Mouse (Mus musculus) layer of hippocampus, adult 18-20 months (tissue): ENCODE data around the gene Cby3. TPM values are rescaled to one million over a fixed set of nuclear protein-coding genes. Genes with fewer than 3 reads are reported as not detected.

Source experiments
- DNase-seq, 2 experiments: peaks; one replicate each; pipeline ENCODE4 v3.0.0; 2022; ENCODE audit warnings: low spot score in 2 of 2
- microRNA-seq, 2 experiments: library from miRNA; unstranded; fragments of <30 nt; microRNA quantifications; one replicate each; pipeline ENCODE4 v1.2.0; 2021
- total RNA-seq, 2 experiments: library from RNA; stranded (reverse); gene quantifications; 2 replicates each; pipeline ENCODE4 v1.2.3; 2021

Cby3 gene
- total RNA-seq, 2 experiments from 2014 or later, result not detected

- no peak for DNase-seq
Observed at GRCm38 (mm10) chr11:50388217-50388929, 34.1 kb downstream of the Cby3 start.

GRCm38 (mm10) chr11:50389011-50389410, 34.7 kb downstream of the Cby3 start:
- no peak for DNase-seq

GRCm38 (mm10) chr11:50389616-50390015, 35.4 kb downstream of the Cby3 start:
- no peak for DNase-seq

- DNase-seq, result no peak
Observed at GRCm38 (mm10) chr11:50391272-50391960, 37.2 kb downstream of the Cby3 start.

GRCm38 (mm10) chr11:50393306-50393705, 39.0 kb downstream of the Cby3 start:
- DNase-seq, result no peak

GRCm38 (mm10) chr11:50394731-50395130, 40.5 kb downstream of the Cby3 start:
- DNase-seq, result no peak

- no peak for DNase-seq
Observed at GRCm38 (mm10) chr11:50396766-50397307, 42.6 kb downstream of the Cby3 start.

GRCm38 (mm10) chr11:50397316-50397715, 43.1 kb downstream of the Cby3 start:
- no peak for DNase-seq

GRCm38 (mm10) chr11:50398803-50399202, 44.5 kb downstream of the Cby3 start:
- DNase-seq, result peak in 1 of 2 experiments; percentile 54

- no peak for DNase-seq
Observed at GRCm38 (mm10) chr11:50402481-50402880, 48.2 kb downstream of the Cby3 start.

GRCm38 (mm10) chr11:50403367-50404014, 49.2 kb downstream of the Cby3 start:
- DNase-seq, result no peak

- DNase-seq, result no peak
Observed at GRCm38 (mm10) chr11:50407235-50407634, 53.0 kb downstream of the Cby3 start.

Small RNAs within 50 kb of the gene (microRNA-seq; reads per million reads assigned to microRNA genes)
- gene Mir804, result 0 reads per million in 2 experiments

Other genes with a start within 250 kb of the Cby3 start
- gene Tbc1d9b, start 223.1 kb upstream of the Cby3 start, total RNA-seq, result 100 to 1,000 TPM; 113 to 120 TPM
- 10 to 100 TPM; 14.1 to 15.7 TPM for gene Mrnip, start 180.0 kb upstream of the Cby3 start, total RNA-seq
- gene Sqstm1, start 143.6 kb upstream of the Cby3 start, total RNA-seq, result 100 to 1,000 TPM; 486 to 498 TPM
- gene Mgat4b, start 143.6 kb upstream of the Cby3 start, total RNA-seq, result 10 to 100 TPM; 80.7 to 84.1 TPM
- gene Ltc4s, start 115.8 kb upstream of the Cby3 start, total RNA-seq, result 1 to 10 TPM; 6.8 to 7.1 TPM
- 10 to 100 TPM; 11.0 to 11.3 TPM for gene Maml1, start 62.2 kb upstream of the Cby3 start, total RNA-seq
- 100 to 1,000 TPM; 411 to 425 TPM for gene Canx, start 28.8 kb upstream of the Cby3 start, total RNA-seq
- 100 to 1,000 TPM; 258 to 268 TPM for gene Hnrnph1, start 22.5 kb downstream of the Cby3 start, total RNA-seq
- gene Rufy1, start 76.7 kb downstream of the Cby3 start, total RNA-seq, result 10 to 100 TPM; 30.4 to 30.9 TPM
- 10 to 100 TPM; 13.7 to 16.8 TPM for gene Adamts2, start 247.6 kb downstream of the Cby3 start, total RNA-seq